In genomic region chr4:114516651-114517050, GRCm38 (mm10) we compare ENCODE assay signal across 12 mouse cellular contexts.
DNase-seq lines count a peak whose midpoint lies in the region; ATAC-seq and TF ChIP-seq lines count a peak whose summit lies in the region.
"Had no signal": no experiment of that assay in that cellular context is flagged by ENCODE, and none has a peak within 500 bp of the region (broad histone marks: within the 10 kb centered on the region; RNA-seq: fewer than 3 reads in every experiment).

No protein-coding gene starts in this region.

- no peak overlapping the region for H3K9ac ChIP-seq in heart, postnatal 0 days (replicated peaks; ENCODE audit: low read depth, low read length)
- H3K9ac ChIP-seq in stomach, embryonic 15.5 days: no peak overlapping the region
- no peak overlapping the region for H3K9ac ChIP-seq in stomach, postnatal 0 days (ENCODE audit: low read length)
- no peak overlapping the region for H3K9ac ChIP-seq in midbrain, postnatal 0 days (replicated peaks; ENCODE audit: low read length, poor library complexity, severe bottlenecking)
- H3K9ac ChIP-seq: midbrain, embryonic 12.5 days had no signal

- no peak for ATAC-seq in heart, postnatal 0 days (ENCODE audit: insufficient read depth, low read depth)
- no peak for ATAC-seq in stomach, embryonic 15.5 days (ENCODE audit: insufficient read depth, low FRiP score, low read depth)
- ATAC-seq in stomach, postnatal 0 days (ENCODE audit: low FRiP score, low TSS enrichment): no peak; the same call in 1 of the 2 replicates
- ATAC-seq in midbrain, postnatal 0 days (ENCODE audit: low FRiP score): no peak

- H3K27me3 ChIP-seq in heart, postnatal 0 days (ENCODE audit: control insufficient read depth, insufficient read depth, low read length): no peaks in the 10 kb centered on the region
- H3K27me3 ChIP-seq in stomach, embryonic 15.5 days (replicated peaks): no peaks in the 10 kb centered on the region
- H3K27me3 ChIP-seq in stomach, postnatal 0 days (ENCODE audit: control insufficient read depth, insufficient read depth, low read length): no peaks in the 10 kb centered on the region
- H3K27me3 ChIP-seq in midbrain, postnatal 0 days (ENCODE audit: insufficient read depth, low read length): no peaks in the 10 kb centered on the region
- H3K27me3 ChIP-seq: midbrain, embryonic 12.5 days had no signal

- no peak for DNase-seq in heart, postnatal 0 days (ENCODE audit: low spot score)
- no peak for DNase-seq in heart, postnatal 4 days
- DNase-seq in stomach, postnatal 0 days (ENCODE audit: low spot score): no peak
- DNase-seq in kidney, postnatal 25 days: peak; percentile 37 to 68
- DNase-seq in midbrain, postnatal 0 days (ENCODE audit: low spot score): peak; percentile 9
- no peak for DNase-seq in adrenal gland, adult (ENCODE audit: inconsistent age in 2 of 2, low spot score in 1 of 2)
- no peak for DNase-seq in left cerebral cortex, adult 11 months (ENCODE audit: low spot score)
- DNase-seq: embryo, embryonic 11 days; thymus, postnatal 36 days had no signal

- 0 out of 2 replicates have a peak overlapping the region, but pooled peaks have one; percentile 85 for H3K27ac ChIP-seq in heart, postnatal 0 days (ENCODE audit: low read depth)
- peak overlapping the region; percentile 11; the same call in 1 of the 2 replicates for H3K27ac ChIP-seq in stomach, embryonic 15.5 days
- H3K27ac ChIP-seq in stomach, postnatal 0 days (replicated peaks): no peak overlapping the region
- H3K27ac ChIP-seq in midbrain, postnatal 0 days (ENCODE audit: low read depth, low read length): no peak overlapping the region
- H3K27ac ChIP-seq: midbrain, embryonic 12.5 days had no signal

- no peaks in the 10 kb centered on the region for H3K36me3 ChIP-seq in heart, postnatal 0 days (replicated peaks; ENCODE audit: control insufficient read depth, insufficient read depth, low read length)
- no peaks in the 10 kb centered on the region for H3K36me3 ChIP-seq in stomach, embryonic 15.5 days
- no peaks in the 10 kb centered on the region for H3K36me3 ChIP-seq in stomach, postnatal 0 days (ENCODE audit: control insufficient read depth, insufficient read depth, low read length)
- no peaks in the 10 kb centered on the region for H3K36me3 ChIP-seq in midbrain, postnatal 0 days (ENCODE audit: insufficient read depth, low read length)
- H3K36me3 ChIP-seq: midbrain, embryonic 12.5 days had no signal

- no peak for TF ChIP-seq CTCF in heart, postnatal 0 days (IDR thresholded peaks at IDR 0.05; ENCODE audit: low read depth)
- TF ChIP-seq CTCF in stomach, postnatal 0 days (IDR thresholded peaks at IDR 0.05; ENCODE audit: low read depth): no peak
- no peak for TF ChIP-seq CTCF in midbrain, postnatal 0 days (IDR thresholded peaks at IDR 0.05)

- H3K4me3 ChIP-seq in heart, postnatal 0 days (ENCODE audit: low read depth, low read length): no peak overlapping the region
- H3K4me3 ChIP-seq in stomach, embryonic 15.5 days (replicated peaks): no peak overlapping the region
- no peak overlapping the region for H3K4me3 ChIP-seq in stomach, postnatal 0 days (ENCODE audit: low read depth, low read length)
- no peak overlapping the region for H3K4me3 ChIP-seq in midbrain, postnatal 0 days (ENCODE audit: low read depth, low read length)
- H3K4me3 ChIP-seq: midbrain, embryonic 12.5 days had no signal

- H3K4me1 ChIP-seq in heart, postnatal 0 days (ENCODE audit: control insufficient read depth, insufficient read depth): peaks cover 40% of the 10 kb centered on the region
- H3K4me1 ChIP-seq in stomach, embryonic 15.5 days: peaks cover 7% of the 10 kb centered on the region
- H3K4me1 ChIP-seq in stomach, postnatal 0 days (replicated peaks; ENCODE audit: control insufficient read depth, insufficient read depth): no peaks in the 10 kb centered on the region
- no peaks in the 10 kb centered on the region; the same call in 1 of the 2 replicates for H3K4me1 ChIP-seq in midbrain, postnatal 0 days (ENCODE audit: insufficient read depth, low read length)
- H3K4me1 ChIP-seq: midbrain, embryonic 12.5 days had no signal

- TF ChIP-seq EP300 in heart, postnatal 0 days (IDR thresholded peaks at IDR 0.05; ENCODE audit: low read depth): no peak
- TF ChIP-seq EP300 in stomach, postnatal 0 days (optimal IDR thresholded peaks at IDR 0.05): no peak

- 60% methylated on average over 4 of the region's 4 CpGs for WGBS in heart, postnatal 0 days
- WGBS in stomach, embryonic 15.5 days: 34% methylated on average over 4 of the region's 4 CpGs
- WGBS in stomach, postnatal 0 days: 42% methylated on average over 4 of the region's 4 CpGs
- WGBS in midbrain, postnatal 0 days: 46% methylated on average over 4 of the region's 4 CpGs

- H3K9me3 ChIP-seq in heart, postnatal 0 days (replicated peaks; ENCODE audit: control insufficient read depth, low read length): no peaks in the 10 kb centered on the region
- no peaks in the 10 kb centered on the region for H3K9me3 ChIP-seq in stomach, embryonic 15.5 days
- no peaks in the 10 kb centered on the region for H3K9me3 ChIP-seq in stomach, postnatal 0 days (ENCODE audit: control insufficient read depth, low read length)
- H3K9me3 ChIP-seq in midbrain, postnatal 0 days (ENCODE audit: low read length): no peaks in the 10 kb centered on the region
- H3K9me3 ChIP-seq: midbrain, embryonic 12.5 days had no signal

- no peak overlapping the region for H3K4me2 ChIP-seq in heart, postnatal 0 days (ENCODE audit: low read depth, low read length)
- no peak overlapping the region for H3K4me2 ChIP-seq in stomach, embryonic 15.5 days
- H3K4me2 ChIP-seq in stomach, postnatal 0 days (replicated peaks; ENCODE audit: low read depth): no peak overlapping the region
- no peak overlapping the region for H3K4me2 ChIP-seq in midbrain, postnatal 0 days (ENCODE audit: low read depth, low read length, poor library complexity, severe bottlenecking)
- H3K4me2 ChIP-seq: liver, embryonic 11.5 days; midbrain, embryonic 12.5 days had no signal

Comparison
In these comparisons a context has a peak if more than half of its experiments do, and no peak if none do; other contexts are left out.
1. H3K27ac ChIP-seq: peak in heart, postnatal 0 days (single experiment) and stomach, embryonic 15.5 days (single experiment); none in stomach, postnatal 0 days (single experiment) and midbrain, postnatal 0 days (single experiment).
2. DNase-seq: peak in kidney, postnatal 25 days (2 of 2) and midbrain, postnatal 0 days (single experiment); none in heart, postnatal 0 days (single experiment), heart, postnatal 4 days (single experiment), stomach, postnatal 0 days (single experiment), adrenal gland, adult (0 of 2) and left cerebral cortex, adult 11 months (single experiment).